Mouse (Mus musculus): Measurements from ENCODE around the gene Tln1.

The Tln1 gene

DNA sequence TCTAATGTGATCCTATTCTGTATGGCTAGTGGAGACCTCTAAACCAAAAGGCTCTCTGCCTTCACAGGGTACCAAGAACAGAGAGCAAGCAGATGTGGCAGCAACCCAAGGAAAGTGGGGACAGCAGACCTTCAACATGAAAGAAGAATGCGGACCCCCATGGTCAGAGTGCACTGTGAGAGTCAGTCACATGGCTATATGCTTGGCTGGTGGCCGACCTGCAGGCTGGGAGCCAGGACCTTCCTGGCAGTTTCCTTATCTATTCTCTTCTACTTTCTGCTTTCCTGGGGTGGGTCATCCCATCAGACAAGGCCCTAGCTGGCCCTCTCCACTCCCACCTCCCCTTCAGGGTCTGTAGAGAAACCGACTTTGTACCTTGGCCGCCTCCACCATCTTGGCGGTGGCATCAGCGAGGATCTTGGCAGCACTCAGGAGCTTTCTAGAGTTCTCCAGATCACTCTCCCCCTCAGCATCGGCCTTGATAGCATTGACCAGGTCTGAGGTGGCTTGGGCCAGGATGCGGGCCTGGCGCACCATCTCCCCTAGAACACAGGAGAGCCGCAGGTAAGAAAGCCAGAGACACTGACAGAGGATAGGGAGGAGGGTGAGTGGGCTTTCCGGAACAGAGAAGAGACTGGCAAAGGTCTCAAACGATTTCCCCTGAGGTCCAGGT lies 16.0 kb downstream of the Tln1 start:
- DNase-seq = peak; percentile 48

DNA sequence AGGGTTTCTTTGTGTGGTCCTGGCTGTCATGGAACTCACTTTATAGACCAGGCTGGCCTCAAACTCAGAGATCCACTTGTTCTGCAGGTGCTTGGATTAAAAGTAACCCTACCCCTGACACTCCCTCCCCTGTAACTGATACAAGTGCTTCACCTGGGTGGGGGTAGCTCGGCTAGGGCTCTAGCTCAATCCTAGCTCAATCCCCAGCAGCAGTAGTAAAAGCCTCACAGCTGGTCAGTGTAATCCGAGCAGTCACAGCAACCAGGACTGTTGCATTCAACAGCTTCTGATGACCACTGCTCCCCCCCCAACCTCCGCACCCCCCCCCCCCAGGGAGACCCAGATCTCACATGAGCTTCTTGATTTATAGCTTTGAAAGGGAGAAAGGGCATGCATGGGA lies 20.4 kb downstream of the Tln1 start:
- no peak for DNase-seq

DNA sequence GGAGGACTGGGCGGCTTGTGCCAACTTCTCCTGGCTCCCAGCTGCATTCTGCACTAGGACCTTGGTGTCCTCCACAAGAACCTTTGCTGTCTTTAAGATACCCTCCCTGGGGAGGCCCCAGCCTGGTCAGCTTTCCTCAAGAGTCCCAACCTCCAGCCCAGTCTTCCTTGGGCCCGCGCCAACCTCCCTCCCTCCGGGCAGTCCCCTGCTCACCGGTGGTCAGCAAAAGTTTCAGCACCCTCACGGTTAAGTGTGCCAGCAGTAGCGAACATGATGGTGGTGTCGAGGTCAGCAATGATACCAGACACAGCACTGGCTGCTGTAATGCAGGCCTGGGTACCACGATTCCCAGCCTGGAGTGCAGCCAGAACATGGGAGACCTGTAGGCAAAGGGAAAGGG lies 26.5 kb downstream of the Tln1 start:
- DNase-seq = no peak

DNA sequence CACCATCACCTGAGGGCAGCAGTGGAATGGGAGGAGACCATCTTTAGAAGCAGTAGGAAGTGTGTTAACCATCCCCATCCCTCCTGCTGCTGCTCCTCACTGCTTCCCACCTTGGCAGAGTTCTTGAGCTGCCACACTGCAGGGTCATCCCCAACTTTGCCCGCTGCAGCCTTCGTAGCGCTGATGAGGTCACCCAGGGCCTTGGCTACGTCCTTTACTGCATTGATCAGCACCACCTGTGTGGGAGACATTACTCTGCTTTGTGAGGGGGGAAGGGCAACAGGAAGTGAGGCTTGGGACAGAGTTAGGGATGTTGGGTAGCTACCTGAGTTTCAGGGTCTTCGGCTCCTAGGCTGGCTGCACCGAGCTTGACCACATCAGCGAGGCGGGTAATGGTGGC lies 26.9 kb downstream of the Tln1 start:
- no peak for DNase-seq

DNA sequence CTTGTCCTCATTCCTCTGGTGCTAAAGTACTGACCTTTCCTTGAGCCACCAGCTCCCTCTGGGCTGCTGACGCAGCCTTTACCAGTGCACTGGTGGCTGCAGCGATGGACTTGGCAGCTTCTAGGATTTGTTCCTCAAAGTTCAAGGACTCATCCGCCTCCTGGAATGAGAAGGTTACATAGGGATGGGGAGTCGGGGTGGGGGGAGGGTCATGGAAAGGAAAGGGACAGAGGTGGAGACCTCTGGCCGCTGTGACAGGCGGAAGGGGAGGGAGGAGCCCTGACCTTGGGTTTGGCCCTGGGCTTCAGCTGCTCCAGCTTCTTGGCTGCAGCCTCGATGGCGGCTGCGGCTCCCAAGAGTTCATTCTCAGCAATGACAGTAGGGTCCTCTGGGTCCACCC lies 29.2 kb downstream of the Tln1 start:
- DNase-seq = peak; percentile 61

DNA sequence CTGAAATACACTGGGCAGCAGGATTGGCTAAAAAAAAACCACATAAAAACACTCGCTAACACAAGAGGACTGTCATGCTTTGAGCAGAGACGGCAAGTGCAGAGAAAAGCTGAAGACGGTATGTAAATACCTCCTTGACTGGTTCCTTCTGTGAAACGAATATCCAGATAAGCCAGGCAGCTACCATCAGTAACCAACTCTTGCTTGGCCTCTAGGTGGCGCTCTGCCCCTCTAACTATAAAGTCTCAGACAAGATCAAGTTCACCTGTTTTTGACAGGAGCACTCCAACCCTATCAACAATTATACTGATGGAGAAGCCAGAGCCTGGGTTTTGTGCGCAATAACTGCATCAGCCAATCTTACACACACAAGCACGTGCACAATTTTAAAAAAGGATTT lies 31.9 kb downstream of the Tln1 start:
- DNase-seq = peak; percentile 78

DNA sequence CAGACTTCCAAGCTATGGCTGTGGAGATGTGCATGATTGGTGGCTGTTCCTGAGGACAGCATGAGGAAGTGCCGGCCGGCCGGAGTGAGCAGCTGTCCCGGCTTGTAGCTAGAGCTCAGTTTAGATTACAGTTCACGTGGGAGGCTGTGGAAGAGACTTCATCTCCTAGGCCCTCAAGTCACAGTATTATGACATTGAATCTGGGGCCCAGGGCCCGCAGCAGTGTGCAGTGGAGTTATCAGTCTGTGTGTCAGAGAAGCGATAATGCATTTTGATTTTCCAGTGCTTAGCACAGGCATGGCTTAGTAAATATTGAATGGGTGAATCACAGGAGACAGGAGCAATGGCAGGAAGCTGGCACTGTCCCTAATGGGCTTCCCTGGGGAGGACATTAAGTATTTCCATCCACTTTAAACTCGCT lies 32.4 kb downstream of the Tln1 start:
- no peak for DNase-seq

DNA sequence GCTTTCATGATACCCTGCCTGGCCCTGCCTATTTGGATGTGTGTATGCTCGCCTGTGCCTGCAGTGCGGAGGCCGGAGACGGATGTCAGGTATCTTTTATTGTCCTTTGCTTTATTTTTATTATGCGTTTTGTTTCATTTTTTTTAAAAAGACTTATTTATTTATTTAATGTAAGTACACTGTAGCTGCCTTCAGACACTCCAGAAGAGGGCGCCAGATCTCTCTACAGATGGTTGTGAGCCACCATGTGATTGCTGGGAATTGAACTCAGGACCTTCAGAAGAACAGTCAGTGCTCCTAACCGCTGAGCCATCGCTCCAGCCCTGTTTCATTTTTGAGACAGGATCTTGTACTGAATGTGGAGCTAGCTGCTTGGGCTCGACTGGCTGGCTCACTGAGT lies 34.0 kb downstream of the Tln1 start:
- no peak for DNase-seq

DNA sequence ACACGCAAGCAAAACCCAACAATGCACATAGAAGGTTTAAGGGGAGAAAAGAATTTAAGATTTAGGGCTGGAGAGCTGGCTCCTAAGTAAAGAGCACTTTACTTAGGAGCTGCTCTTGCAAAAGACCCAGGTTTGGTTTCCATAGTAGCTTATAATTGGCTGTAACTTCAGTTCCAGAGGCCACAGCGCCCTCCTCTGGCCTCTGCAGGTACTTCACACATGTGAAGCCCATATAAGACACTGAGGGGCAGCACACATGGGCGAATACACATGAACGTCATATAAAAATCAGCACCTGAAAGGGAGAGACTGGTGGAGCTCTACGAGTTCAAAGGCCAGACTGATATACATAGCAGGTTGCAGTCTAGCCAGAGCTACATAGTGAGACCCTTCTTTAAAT lies 34.6 kb downstream of the Tln1 start:
- no peak for DNase-seq

DNA sequence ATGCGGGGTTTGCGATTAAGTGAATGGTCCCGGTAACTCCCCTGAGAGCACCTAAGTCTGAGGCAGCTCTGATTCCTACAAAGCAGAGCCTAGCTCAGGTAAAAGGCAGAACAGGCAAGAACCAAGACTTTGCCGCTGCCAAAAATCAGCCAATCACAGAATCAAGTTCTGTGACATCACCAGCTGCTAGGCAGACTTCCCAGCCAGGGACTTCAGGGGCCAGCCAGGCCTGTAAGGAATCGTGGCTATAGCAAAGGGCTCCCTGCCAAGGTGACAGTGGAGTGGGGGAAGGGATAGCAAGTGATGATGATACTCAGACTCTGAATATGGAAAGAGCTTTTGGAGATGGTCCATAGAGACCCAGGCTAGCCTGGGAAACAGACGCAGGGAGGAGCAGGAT lies 42.5 kb downstream of the Tln1 start:
- peak; percentile 93 for DNase-seq

DNA sequence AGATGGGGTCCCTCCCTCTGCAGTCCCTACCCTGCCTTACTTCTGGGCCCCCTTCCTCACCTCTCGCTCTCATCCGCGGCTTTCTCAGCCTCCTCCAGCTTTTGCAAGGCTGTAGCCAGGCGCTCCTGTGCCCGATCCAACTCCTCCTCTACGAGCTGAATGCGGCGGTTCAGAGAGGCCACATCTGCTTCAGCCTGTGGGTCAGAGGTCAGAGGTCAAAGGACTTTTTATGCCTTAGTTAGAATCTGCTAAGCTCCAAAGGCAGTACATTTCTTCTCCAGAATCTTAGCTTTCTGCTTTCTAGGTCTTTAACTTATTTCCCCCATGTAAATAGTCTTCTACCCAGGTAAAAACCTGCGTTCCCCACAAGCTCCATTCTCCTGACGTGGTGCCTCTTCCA lies 42.9 kb downstream of the Tln1 start:
- no peak for DNase-seq

DNA sequence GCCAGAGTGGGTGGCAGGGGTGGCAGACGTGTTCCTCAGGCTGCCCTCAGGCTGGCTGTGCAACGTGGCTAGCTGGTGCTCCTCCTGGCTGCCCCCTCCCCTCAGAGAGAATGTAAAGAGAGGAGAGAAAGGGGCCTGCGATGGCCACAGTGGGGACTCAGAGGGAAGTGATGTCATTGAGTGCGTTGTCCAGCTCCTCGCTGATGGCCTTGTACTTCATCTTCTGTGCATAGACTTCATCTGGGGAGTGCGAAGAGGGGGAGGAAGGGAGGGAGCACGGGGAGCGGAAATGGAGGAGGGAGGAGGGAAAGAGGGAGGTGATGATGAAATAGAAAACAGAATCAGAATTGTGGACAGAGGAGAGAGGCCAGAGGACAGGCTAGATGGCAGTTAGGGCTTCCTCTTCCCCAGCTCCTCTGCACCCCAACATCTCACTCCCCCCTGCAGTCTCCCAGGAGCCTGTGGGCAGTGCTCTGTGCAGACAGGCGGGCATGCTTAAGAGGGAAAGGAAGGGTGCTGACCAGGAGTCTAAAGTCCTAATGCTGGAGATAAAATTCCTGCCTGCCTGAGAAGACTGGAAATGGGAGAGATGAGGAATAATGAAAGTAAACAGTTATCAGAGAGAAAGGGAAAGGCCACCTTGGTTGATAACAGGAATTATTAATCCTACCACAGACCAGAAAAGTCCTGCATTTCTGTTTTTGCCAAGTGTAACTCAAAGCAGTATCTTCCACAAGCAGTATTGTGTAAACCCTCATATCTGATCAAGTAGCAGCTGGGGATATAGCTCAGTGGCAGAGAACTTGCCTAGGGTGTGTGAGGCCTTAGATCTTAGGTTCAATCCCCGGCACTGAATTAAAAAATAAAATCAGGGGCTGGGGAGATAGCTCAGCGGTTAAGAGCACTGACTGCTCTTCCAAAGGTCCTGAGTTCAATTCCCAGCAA lies 46.5 kb downstream of the Tln1 start:
- DNase-seq = no peak

DNA sequence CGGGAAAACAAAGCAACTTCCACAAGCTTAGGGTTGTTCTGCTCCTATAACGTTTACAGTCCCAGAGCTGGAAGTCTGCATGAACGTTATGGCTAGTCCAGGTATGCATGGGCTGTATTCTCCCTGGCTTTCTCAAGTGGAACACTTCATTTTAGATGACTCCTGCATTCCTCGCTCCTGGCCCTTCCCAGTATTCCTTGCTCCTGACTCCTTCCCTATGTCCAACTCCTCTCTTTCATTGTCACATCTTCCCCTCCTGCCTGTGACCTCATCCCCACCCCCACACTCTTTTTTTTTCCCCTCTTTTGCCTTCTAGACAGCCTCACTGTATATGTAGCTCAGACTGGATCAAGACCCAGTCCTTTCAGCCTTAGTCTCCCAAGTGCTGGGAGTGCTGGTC lies 48.7 kb downstream of the Tln1 start:
- no peak for DNase-seq

DNA sequence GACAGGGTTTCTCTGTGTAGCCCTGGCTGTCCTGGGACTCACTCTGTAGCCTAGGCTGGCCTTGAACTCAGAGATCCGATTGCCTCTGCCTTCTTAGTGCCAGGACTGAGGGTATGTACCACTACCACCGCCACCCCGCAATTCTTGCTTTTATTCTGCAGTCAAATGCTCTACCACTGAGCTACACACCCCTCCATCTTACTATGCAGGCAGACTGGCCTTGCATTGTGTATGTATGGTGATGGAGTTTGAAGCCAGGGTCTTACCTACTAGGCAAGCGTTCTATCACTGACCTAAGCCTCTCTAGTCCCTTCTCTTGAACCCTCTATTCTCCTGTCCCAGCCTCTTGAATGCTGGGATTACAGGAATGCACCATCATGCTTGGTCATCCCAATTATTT lies 49.2 kb downstream of the Tln1 start:
- no peak for DNase-seq

DNA sequence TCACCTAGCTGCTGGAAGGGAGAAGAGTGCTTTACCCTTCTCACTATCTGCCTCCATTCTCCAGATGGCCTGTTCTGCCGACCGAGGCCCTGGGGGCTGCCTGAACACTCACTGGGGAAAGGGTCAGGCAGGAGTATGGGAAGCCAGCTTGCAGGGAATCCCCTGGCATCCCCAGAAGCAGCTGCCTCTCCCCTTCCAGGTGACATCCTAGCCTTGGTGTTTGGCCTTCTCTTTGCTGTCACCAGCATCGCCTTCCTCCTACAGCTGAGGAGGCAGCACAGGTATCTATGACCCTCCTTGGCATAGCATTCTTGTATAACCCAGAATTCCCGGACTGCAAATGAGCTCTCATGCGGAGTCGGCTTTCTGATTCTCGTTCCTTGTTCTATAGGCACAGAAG lies 49.8 kb downstream of the Tln1 start:
- no peak for DNase-seq

DNA sequence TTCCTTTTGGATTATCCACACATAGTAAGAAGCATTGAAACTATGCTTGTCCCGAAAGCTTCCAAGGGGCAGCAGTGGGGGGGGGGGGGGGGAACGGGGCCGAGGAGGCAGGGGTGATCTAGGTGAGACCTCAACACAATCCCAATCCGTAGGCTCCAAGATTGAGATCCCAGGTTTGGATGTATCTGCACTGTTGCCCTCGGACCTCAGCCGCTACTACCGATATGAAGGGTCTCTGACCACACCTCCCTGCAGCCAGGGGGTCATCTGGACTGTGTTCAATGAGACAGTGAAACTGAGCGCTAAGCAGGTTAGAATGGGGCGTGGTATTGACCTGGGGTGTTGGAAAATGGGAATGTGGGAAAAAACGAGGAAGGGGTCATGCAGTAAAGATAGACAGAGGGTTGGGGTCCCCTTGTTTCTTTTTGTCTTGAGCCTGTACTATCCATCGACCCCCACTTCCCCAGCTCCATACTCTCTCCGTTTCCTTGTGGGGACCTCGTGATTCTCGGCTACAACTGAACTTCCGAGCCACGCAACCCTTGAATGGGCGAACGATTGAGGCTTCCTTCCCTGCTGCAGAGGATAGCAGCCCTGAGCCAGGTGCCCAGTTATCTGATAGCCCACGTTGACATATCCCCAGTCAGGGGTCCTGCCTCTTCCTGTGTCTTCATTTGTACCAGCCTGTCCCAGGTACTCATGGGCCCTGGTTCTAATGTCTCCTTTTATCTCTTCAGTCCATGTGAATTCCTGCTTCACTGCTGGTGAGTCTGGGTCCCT lies 50.6 kb downstream of the Tln1 start:
- DNase-seq = no peak

DNA sequence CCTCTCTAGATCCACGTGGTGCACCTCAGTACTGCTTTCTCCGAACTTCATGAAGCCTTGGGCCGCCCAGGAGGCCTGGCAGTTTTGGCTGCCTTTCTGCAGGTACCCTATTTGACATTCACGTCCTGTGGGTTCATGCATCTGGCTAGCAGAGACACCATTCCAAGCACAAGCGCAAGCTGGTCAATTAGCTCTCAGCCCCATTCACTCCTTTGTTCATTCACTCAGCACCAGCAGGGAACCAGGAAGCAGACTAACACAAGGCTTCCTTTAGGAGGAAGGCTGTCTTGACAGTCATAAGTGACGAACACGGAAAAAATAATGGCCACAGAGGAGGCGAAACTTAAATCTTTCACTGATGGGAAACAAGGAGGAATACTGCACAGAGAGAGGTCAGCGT lies 53.4 kb downstream of the Tln1 start:
- DNase-seq = no peak

DNA sequence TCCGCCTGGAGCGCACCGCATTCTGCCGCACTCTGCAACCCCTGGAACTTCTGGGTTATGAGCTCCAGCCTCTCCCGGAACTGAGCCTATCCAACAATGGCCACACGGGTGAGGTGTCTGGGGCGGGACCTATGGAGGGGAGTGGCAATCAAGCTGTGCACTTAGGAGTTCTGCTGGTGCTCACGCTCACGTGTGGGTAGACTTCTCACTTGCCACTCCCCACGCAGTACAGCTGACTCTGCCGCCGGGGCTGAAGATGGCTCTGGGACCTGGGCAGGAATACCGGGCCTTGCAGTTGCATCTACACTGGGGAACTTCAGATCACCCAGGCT lies 53.9 kb downstream of the Tln1 start:
- no peak for DNase-seq

DNA sequence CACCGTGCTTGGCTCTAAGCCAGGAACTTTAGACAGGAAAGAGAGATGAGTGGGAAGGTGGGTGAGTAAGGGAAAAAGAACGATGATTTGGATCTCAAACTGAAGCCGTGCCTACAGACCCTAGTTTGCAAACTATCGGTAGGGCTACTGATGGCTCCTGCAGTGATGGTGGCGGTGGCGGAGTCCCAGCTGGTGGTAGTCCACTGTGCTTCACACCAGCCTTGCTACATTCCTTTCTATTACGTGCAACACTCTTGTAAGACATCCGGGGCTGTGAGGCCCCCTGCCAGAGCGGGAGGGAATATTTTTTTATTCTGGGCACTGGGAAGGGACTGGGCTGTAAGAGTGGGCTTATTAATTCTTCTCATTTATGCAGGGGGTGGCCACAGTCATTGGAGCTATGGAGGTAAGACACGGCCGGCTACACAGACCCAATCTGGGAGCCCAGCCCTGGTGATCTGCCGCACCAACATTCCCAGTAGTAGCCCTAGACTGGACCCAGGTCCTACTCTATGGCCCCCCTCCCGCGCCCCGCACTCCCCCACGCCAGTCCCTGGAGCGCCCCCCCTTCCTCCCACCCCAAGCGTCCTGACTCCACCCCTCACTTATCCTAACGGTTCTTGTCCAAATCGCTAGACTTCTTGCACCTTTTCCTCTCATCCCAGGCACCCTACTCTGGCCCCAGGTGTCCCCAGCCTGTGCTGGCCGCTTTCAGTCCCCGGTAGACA lies 54.4 kb downstream of the Tln1 start:
- DNase-seq = no peak

DNA sequence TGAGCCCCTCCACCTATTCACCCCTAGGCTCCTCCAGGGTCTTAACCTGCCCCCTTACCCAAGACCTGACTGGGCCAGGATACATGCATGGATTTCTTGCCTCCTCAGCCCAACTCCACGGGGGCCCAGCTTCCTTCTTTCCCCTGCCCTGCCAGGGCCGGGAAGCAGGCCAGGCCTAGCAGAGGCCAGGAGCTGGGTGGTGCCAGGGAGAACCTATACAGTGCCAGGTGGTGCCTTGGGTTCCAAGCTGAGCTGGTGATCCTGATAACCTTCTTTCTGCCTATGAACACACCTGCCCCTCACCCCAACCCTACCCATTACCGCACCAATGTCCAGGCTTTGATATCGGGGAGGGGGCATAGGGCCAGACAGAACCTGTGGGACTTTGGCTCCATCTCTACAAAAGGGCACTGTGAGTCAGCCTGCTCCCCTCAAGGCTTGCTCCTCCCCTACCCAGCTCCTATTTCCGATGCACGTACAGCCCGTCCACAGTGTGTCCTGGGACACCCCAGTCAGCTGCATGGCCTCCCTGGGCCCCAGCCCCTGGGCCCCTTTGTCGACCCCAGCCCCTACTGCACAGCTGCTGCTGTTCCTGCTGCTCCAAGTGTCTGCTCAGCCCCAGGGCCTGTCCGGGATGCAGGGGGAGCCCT lies 55.8 kb downstream of the Tln1 start, which contains the start of gene Car9:
Gene Car9, plus strand, starts transcription at position 431 of the 650 bp plus-strand sequence.
- no peak for DNase-seq

DNA sequence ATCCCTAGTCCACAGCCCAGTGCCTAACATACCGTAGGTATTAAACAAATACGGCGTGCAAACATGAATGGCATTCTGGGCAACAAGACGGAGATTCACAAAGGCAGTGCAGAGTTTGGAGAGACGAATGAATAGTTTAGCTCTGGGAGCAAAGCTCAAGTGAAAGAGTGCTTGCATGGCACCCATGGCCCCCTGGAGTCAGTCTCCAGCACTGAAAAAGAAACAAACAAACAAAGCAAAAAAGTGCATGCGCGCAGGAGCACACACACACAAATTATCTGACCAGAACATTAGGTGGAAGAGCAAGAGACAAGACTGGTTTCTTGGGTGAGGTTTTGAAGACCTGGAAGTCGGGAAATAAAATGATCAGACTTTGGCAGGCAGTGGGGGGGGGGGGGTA lies 56.4 kb downstream of the Tln1 start:
- no peak for DNase-seq

DNA sequence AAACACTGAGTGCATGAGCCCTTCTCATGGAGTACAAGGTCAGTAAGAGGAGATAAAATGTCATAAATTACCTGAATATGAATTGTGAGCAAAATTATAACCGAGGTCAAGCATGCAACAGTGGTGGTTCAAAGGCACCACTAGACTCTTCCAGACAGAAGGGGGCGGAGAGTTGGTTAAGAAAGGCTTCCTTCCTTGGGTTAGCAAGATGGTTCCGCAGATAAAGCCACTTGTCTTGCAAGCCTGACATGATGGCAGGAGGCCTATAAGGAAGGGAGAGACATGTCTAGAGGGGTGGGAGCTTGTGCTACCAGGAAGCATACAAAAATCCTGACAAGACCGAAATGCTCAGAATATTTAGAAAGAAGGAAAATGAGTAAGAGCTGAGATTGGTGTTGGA lies 58.2 kb downstream of the Tln1 start:
- DNase-seq = no peak
